Mouse (Mus musculus) large intestine, adult 2 months (tissue): ENCODE measurements around the gene Loxl3. TPM values are rescaled to one million over a fixed set of nuclear protein-coding genes. Genes with fewer than 3 reads are reported as not detected.

Experiments used
- DNase-seq: peaks from one replicate; pipeline ENCODE4 v3.0.0-alpha.2; 2012; ENCODE audit warnings: low read depth, low spot score
- WGBS: fragments of 180-500 bp; shearing (Covaris S2); methylation state at CpG from one replicate; pipeline ENCODE4 v1.1.7; 2018; 5-methylcytosine and 5-hydroxymethylcytosine counted together
- polyA plus RNA-seq: library from polyadenylated mRNA; depleted of rRNA; stranded (reverse); fragments of >200 nt; gene quantifications from 2 replicates; pipeline ENCODE4 v1.2.3, GENCODE M21; 2012

The Loxl3 gene
- polyA plus RNA-seq, 1 experiment = 3.1 TPM

DNA sequence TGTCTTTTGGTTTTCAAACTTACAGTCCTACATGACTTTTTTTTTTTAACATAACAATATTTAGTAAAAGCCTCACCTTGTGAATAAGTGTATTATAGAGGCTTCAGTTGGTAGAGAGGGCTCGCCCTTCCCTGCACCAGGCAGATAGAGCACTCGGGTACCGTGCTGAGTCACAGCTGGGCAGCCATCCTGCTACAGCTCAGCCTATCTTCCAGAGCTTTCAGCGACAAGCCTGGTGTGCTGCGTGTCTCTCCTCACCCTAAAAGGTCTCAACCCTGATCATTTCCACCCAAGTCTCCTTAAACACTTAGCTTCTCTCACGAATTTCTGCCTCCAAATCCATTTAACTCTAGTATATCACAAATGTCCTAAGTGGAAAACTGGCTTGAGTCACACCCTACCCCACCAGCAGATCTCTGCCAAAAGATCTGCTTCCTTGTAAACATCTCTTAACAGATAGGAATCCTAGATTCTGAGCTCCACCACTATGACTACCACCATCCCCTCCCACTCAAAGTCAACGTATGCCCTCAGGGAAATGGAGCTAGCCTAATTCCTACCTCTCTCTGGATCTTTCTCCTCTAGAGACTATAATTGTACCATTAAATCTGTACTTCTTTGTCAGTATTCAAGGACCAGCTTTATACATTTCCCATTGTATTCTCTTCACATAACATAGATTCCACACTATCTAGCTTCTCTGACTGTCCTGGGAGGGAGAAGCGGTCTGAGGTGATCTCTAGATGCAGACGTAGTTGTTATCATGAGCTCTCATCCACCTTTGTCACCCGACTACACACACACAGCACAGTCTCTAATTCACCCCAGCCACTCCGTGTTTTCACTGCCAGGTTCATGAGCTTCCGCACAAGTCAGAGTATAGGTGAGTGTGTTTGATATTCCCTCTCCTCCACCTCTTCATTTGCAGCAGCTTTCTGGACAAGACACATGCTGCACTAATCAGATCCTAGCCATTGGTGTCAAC, 19.2 kb upstream of the Loxl3 start:
- 37% methylated on average over 12 of the region's 12 CpGs for WGBS
- DNase-seq = no peak

DNA sequence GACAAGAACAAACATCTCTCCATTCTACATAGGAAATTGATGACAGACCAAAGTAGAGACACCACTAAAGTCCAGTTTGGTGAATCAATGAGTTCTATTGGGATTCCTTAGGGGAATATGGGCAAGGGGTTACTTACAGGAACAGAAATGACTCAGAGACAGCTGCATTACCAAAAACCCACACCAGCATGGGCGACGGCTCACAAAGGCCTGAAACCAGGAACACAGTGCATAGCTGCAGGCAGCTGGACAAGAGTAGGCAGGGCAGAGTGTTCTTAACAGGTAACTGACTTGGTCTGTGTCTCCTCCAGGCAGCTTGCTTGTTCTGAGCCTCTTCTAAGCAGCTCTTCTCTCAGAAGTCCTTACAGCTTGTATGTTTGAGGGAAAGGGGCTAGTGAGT, 18.2 kb upstream of the Loxl3 start:
- 84% methylated on average over 2 of the region's 2 CpGs for WGBS
- no peak for DNase-seq

GRCm38 (mm10) chr6:83017190-83017589, 16.8 kb upstream of the Loxl3 start:
- WGBS = 30% methylated on average over 3 of the region's 3 CpGs
- DNase-seq = no peak

GRCm38 (mm10) chr6:83019044-83019443, 14.9 kb upstream of the Loxl3 start:
- WGBS = 74% methylated on average over 3 of the region's 3 CpGs
- DNase-seq = no peak

DNA sequence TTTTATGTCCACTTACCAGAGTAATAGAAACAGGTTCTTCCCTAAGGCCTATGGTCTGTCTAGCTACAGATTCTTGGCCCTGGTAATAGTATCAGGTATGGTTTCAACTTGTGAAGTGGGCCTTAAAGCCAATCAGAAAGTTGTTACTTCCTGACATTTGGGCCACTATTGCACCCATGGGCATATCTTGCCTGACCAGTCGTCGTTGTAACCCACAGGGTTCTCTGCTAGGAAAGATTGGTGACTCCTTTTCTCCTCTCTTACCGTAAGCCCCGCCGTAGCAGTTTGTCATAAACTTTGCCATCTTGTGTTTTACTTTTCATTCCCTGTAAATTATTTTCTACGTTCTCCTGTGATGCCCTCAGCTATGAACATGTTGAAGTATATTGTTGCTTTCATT, 13.9 kb upstream of the Loxl3 start:
- DNase-seq = no peak
- WGBS = 89% methylated on average over 6 of the region's 6 CpGs

DNA sequence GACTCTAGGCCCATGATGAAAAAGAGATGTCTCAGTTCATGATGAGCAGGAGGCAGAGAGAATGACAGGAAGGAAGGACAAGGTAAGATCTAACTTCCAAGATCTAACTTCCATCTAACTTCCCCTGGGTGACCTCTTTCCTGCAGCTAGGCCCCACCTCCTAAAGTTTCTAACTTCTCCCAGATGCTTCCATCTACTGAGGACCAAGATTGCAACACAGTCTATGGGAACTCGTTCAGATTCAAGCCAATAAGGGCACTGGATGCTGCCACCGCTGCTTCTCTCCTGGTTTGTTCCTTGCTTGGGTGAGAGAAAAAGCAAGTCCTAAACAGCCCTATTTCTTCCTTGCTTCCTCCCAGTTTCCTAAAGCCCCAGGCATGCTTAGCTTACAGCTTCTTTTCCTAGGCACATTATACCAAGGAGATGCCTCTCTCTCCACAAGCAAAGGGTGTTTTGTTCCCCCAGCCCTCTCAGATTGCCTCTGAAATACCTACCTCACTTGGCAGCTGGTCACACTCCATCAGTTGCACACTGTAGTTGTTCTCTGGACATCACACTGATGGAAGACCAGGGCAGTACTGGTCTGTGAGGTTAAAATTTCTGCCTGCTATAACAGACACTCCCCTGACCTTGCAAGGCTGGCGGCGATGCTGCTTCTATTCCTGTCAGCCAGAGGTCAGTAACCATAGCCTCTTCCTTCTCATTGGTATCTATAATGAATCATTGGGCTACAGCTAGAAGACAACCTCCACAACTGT, 13.0 kb upstream of the Loxl3 start:
- no peak for DNase-seq
- 77% methylated on average over 4 of the region's 4 CpGs for WGBS

DNA sequence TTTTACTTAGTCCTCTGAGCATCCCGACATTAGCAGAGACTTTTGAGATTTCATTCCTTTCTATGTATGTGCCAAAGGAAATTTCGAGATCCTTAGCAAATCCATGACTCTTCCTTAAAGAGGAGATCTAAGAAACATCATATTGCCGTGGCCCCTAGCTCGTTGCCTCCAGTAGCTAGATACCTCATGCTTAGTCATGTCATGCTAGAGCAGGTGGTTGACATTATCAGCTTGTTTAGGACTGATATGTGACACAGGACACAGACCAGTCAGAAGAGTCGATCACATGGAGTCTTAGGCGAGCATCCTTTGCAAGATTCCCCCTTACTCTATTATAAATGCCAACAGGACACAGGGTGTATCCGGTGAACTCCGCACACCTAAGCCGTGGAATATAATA, 11.0 kb upstream of the Loxl3 start:
- WGBS = 87% methylated on average over 9 of the region's 9 CpGs
- no peak for DNase-seq

DNA sequence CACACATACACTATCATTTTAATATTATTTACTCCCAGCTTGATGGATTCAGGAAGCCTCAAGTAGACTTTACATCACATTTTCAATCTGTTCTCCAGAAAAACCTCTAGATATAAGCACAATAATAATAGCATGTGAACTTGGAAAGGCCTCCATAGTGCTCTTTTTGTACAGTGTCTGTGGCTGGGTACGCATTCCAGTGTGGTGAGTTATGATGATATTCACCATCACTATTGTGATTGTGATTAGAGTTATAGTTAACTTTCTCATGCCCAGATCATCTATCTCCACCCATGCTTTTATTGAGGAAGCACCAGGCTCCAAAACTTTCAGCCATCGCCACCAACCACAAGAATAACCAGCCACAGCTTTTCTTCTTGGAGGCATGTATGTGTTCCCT, 10.2 kb upstream of the Loxl3 start:
- 59% methylated on average over 2 of the region's 2 CpGs for WGBS

DNA sequence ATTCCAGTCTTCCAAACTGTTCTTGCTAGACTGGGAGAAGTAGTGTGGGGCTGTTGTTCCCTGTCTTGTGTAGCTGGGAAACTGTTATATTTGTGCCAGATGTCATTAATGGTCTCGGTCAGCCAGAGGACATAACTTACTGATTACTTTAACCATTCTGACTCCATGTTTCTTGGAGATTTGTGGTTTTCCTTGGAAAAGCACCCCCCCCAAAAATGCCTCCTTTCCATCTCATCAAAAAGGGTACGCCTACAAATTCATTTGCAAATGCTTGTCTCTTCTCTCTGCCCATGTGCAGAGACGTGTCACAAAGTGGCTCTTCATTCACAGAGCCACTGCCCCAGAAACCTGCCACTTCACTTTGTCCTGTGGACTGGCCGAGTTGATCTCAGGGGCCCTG, 9.6 kb upstream of the Loxl3 start:
- 75% methylated on average over 4 of the region's 4 CpGs for WGBS

More for the DNA sequence above, 10.2 kb upstream of the Loxl3 start:
- DNase-seq = no peak

DNA sequence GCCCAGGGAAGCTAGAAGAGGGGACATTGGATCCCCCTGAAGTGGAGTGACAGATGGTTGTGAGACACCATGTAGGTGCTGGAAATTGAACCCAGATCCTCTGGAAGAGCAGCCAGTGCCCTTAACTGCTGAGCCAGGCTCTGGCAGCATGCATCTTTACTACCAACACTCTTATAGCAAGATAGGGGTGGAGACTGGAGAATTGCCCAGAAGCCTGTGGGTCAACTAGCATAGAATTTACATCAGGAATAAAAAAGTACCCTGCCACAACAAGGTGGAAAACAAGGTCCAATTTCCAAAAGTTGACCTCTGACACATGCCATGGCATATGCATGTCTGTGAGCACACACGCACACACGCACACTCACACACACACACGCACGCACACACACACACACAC, 8.8 kb upstream of the Loxl3 start:
- 89% methylated on average over 4 of the region's 4 CpGs for WGBS
- no peak for DNase-seq

More for the DNA sequence above, 9.6 kb upstream of the Loxl3 start:
- no peak for DNase-seq

DNA sequence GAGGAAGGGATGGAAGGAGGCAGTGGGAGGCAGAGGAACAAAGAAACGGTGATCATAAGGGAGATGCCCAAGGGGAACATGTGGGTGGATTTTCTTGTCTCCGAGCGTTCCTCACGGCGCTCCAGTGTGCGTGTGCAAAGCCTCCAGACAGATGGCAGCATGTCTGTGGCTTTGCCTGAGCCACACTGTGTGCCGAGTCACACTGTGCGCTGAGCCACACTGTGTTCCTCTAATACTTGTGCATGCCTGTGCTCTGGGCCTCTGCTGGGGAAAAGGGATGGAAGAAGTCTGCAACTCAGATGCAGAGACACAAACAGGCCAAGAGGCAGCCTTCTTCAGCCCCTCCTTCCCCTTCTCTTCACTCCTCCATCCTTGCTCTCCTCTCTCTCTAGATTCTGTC, 6.7 kb upstream of the Loxl3 start:
- 80% methylated on average over 8 of the region's 8 CpGs for WGBS
- no peak for DNase-seq

DNA sequence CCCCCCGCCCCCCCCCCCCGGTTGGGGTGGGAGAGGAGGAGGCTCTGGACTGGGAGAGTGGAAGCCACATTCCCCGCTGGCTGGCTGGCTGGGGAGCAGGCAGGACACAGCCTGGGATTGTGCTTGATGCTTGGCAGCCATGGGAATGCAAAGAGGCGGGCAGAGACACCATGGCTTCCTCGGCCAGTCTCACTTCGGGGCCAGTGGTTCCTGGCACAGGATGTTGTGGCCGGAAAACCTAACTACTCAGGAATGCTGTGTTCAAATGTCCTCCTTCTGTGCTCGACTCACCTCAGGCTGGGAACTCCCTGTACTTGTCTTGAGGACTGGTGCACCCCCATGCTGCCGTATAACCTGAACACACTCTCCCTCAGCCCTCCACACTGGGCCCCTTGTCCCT, 6.3 kb upstream of the Loxl3 start:
- 54% methylated on average over 8 of the region's 9 CpGs for WGBS
- no peak for DNase-seq

GRCm38 (mm10) chr6:83029777-83030176, 4.2 kb upstream of the Loxl3 start:
- no peak for DNase-seq
- 74% methylated on average over 10 of the region's 10 CpGs for WGBS

- no peak for DNase-seq
- 86% methylated on average over 7 of the region's 7 CpGs for WGBS
Observed at GRCm38 (mm10) chr6:83031111-83031510, 2.9 kb upstream of the Loxl3 start.

- no peak for DNase-seq
- 80% methylated on average over 18 of the region's 18 CpGs for whole genome bisulfite sequencing
Observed at GRCm38 (mm10) chr6:83031921-83032590, 1.9 kb upstream of the Loxl3 start.

DNA sequence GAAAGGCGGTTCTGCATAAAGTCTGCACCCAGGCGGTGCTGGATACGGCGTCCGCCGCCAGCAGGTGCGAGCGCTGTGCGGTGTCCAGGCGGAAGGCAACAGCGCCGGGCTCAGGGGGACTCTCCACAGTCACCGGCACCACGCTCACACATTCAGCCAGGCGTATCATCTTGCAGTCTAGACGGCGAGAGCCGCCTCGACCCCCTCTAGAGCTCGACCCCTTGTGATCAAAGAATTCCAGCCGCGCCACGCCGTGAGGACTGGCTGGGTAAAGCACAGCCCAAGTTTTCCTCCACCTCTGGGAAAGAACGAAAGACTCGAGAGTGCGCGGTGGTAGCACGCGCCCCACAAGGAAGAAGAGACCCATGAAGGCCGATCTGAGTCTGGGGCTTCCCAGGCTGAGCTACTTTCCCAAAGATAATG, 1.2 kb upstream of the Loxl3 start:
- no peak for DNase-seq
- under 1% methylated on average over 31 of the region's 31 CpGs for WGBS

GRCm38 (mm10) chr6:83034463-83035055, 586 bp downstream of the Loxl3 start:
- WGBS = 75% methylated on average over 5 of the region's 5 CpGs

GRCm38 (mm10) chr6:83037188-83037587, 3.2 kb downstream of the Loxl3 start:
- 88% methylated on average over 8 of the region's 8 CpGs for WGBS
- DNase-seq = no peak

More at GRCm38 (mm10) chr6:83034463-83035055, 586 bp downstream of the Loxl3 start:
- no peak for DNase-seq

DNA sequence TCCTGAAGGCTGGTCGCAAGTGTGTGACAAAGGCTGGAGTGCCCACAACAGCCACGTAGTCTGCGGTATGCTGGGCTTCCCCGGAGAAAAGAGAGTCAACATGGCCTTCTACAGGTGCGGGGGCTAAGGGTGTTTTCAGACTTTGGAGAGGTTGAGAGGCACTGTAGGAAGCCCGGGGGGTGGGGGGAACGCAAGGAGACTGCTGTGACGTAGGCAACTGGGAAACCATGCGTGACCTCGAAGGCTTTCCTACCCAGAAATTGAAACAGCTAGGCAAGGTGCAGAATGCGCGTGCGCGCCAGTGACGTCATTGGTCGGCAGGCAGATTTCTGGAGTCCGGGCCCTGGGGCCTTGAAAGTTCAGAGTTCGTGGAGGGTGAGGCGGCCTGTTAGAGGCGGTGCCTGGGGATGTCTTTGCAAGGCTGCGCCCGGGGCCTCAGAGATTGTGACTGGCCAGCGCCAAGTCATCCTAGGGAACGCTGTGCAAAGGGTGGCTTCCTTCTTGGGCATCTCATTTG, 4.6 kb downstream of the Loxl3 start:
- WGBS = 13% methylated on average over 24 of the region's 24 CpGs
- DNase-seq = peak; percentile 94
